Mouse (Mus musculus): ENCODE measurements around the gene Zfp984. TPM values are rescaled to one million over a fixed set of nuclear protein-coding genes. Genes with fewer than 3 reads are reported as not detected.
"Not testable (repeated sequence)": the region's sequence is repeated elsewhere in the genome, so short reads cannot be mapped to it uniquely, and the experiment has no call there.

Zfp984 gene
- 0.07 TPM for polyA plus RNA-seq (2012; fragmentation: generic; extraction: Trizol)
- long read RNA-seq, experiment 1: 0 reads
- long read RNA-seq, experiment 2: 0 reads

- H3K79me2 ChIP-seq (ENCODE audit: control insufficient read depth, insufficient read depth); H3ac ChIP-seq (ENCODE audit: control insufficient read depth, insufficient read length, low read depth); H3K4me3 ChIP-seq (ENCODE audit: insufficient read depth, poor library complexity, severe bottlenecking); H3K27me3 ChIP-seq (ENCODE audit: control insufficient read depth, insufficient read depth, insufficient read length); H3K79me3 ChIP-seq (ENCODE audit: low read depth); H3K36me3 ChIP-seq (ENCODE audit: control insufficient read depth, insufficient read depth): not testable (repeated sequence)
Measured at GRCm38 (mm10) chr4:147809292-147809965, at the start of gene Zfp984. Gene Zfp984, minus strand, starts transcription at chr4:147809788.

- Histone ChIP-seq H3ac (ENCODE audit: control insufficient read depth, insufficient read length, low read depth) (no peak overlapping the region), H3K4me3 (ENCODE audit: insufficient read depth, poor library complexity, severe bottlenecking) (peak overlapping the region; percentile 14), H3K79me2 (ENCODE audit: control insufficient read depth, insufficient read depth) (peaks cover 34% of the 10 kb centered on the region), H3K27me3 (ENCODE audit: control insufficient read depth, insufficient read depth, insufficient read length) (no peaks in the 10 kb centered on the region), H3K79me3 (ENCODE audit: low read depth) (peaks cover 10% of the 10 kb centered on the region), H3K36me3 (ENCODE audit: control insufficient read depth, insufficient read depth) (no peaks in the 10 kb centered on the region)
- TF ChIP-seq FOSL1 (IDR thresholded peaks at IDR 0.05; ENCODE audit: insufficient read depth, low read length, poor library complexity, severe bottlenecking): no peak
- no peak for TF ChIP-seq CTCF (IDR thresholded peaks at IDR 0.05; ENCODE audit: control insufficient read depth, insufficient read depth, insufficient read length)
- no peak for TF ChIP-seq USF1 (IDR thresholded peaks at IDR 0.05; ENCODE audit: low read depth)
- no peak for TF ChIP-seq MYOD1 (IDR thresholded peaks at IDR 0.05; ENCODE audit: control insufficient read depth, insufficient read length, low read depth)
- TF ChIP-seq MYOG (IDR thresholded peaks at IDR 0.05; ENCODE audit: control insufficient read depth, extremely low read depth, insufficient read length): no peak
- no peak for TF ChIP-seq MAX (IDR thresholded peaks at IDR 0.05)
- TF ChIP-seq CEBPB (IDR thresholded peaks at IDR 0.05; ENCODE audit: low read depth): no peak
Measured at GRCm38 (mm10) chr4:147850776-147851175, 41.2 kb upstream of the Zfp984 start.

DNA sequence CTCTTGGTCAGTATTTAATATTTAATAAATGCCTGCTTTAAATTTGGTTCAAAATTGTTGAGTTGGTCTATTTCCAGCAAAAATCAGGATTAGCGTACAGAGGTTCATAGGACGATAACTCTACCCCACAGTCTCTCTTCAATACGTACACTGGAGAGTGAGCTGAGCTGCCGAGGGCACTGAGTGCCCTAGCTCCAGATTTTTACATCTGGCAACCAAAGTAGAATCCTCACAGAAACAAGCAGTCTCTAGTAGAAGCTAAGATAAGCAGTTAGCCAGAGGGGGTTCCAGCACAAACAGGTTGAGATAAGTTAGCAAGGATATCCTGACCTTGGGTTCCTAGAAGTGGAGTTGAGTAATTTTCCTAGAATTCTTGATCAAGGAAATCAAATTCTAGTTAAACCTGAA is 39.0 kb upstream of the Zfp984 start:
- peaks cover 35% of the 10 kb centered on the region for H3K79me2 ChIP-seq (ENCODE audit: control insufficient read depth, insufficient read depth)
- TF ChIP-seq MAX (IDR thresholded peaks at IDR 0.05) (peak; percentile 19), USF1 (IDR thresholded peaks at IDR 0.05; ENCODE audit: low read depth) (no peak), FOSL1 (IDR thresholded peaks at IDR 0.05; ENCODE audit: insufficient read depth, low read length, poor library complexity, severe bottlenecking) (no peak)

GRCm38 (mm10) chr4:147847614-147848583 is 38.3 kb upstream of the Zfp984 start, which contains the start of gene Zfp933:
Gene Zfp933, minus strand, starts transcription at chr4:147848366.
- no peak for TF ChIP-seq MYOD1 (IDR thresholded peaks at IDR 0.05; ENCODE audit: control insufficient read depth, insufficient read length, low read depth)
- TF ChIP-seq USF1 (IDR thresholded peaks at IDR 0.05; ENCODE audit: low read depth): peak; percentile 95
- peak; percentile 94 for TF ChIP-seq MAX (IDR thresholded peaks at IDR 0.05)
- TF ChIP-seq FOSL1 (IDR thresholded peaks at IDR 0.05; ENCODE audit: insufficient read depth, low read length, poor library complexity, severe bottlenecking): no peak
- Histone ChIP-seq H3K27me3 (ENCODE audit: control insufficient read depth, insufficient read depth, insufficient read length) (no peaks in the 10 kb centered on the region), H3K79me2 (ENCODE audit: control insufficient read depth, insufficient read depth) (peaks cover 35% of the 10 kb centered on the region), H3K4me3 (ENCODE audit: insufficient read depth, poor library complexity, severe bottlenecking) (peak within 1 kb of the TSS; percentile 68), H3ac (ENCODE audit: control insufficient read depth, insufficient read length, low read depth) (peak within 1 kb of the TSS; percentile 99), H3K79me3 (ENCODE audit: low read depth) (peaks cover 18% of the 10 kb centered on the region), H3K36me3 (ENCODE audit: control insufficient read depth, insufficient read depth) (no peaks in the 10 kb centered on the region)

More for the DNA sequence above, 39.0 kb upstream of the Zfp984 start:
- H3ac ChIP-seq (ENCODE audit: control insufficient read depth, insufficient read length, low read depth): peak overlapping the region; percentile 23
- peaks cover 17% of the 10 kb centered on the region for H3K79me3 ChIP-seq (ENCODE audit: low read depth)
- peak overlapping the region; percentile 68 for H3K4me3 ChIP-seq (ENCODE audit: insufficient read depth, poor library complexity, severe bottlenecking)
- H3K36me3 ChIP-seq (ENCODE audit: control insufficient read depth, insufficient read depth): no peaks in the 10 kb centered on the region
- no peaks in the 10 kb centered on the region for H3K27me3 ChIP-seq (ENCODE audit: control insufficient read depth, insufficient read depth, insufficient read length)

GRCm38 (mm10) chr4:147842871-147843270 is 33.3 kb upstream of the Zfp984 start:
- no peak overlapping the region for H3ac ChIP-seq (ENCODE audit: control insufficient read depth, insufficient read length, low read depth)
- H3K36me3 ChIP-seq (ENCODE audit: control insufficient read depth, insufficient read depth): no peaks in the 10 kb centered on the region
- H3K27me3 ChIP-seq (ENCODE audit: control insufficient read depth, insufficient read depth, insufficient read length): no peaks in the 10 kb centered on the region
- TF ChIP-seq MYOD1 (IDR thresholded peaks at IDR 0.05; ENCODE audit: control insufficient read depth, insufficient read length, low read depth) (no peak), MYOG (IDR thresholded peaks at IDR 0.05; ENCODE audit: control insufficient read depth, extremely low read depth, insufficient read length) (no peak), MAX (IDR thresholded peaks at IDR 0.05) (no peak), FOSL1 (IDR thresholded peaks at IDR 0.05; ENCODE audit: insufficient read depth, low read length, poor library complexity, severe bottlenecking) (no peak)
- H3K79me2 ChIP-seq (ENCODE audit: control insufficient read depth, insufficient read depth): peaks cover 21% of the 10 kb centered on the region
- H3K4me3 ChIP-seq (ENCODE audit: insufficient read depth, poor library complexity, severe bottlenecking): no peak overlapping the region
- H3K79me3 ChIP-seq (ENCODE audit: low read depth): peaks cover 24% of the 10 kb centered on the region

DNA sequence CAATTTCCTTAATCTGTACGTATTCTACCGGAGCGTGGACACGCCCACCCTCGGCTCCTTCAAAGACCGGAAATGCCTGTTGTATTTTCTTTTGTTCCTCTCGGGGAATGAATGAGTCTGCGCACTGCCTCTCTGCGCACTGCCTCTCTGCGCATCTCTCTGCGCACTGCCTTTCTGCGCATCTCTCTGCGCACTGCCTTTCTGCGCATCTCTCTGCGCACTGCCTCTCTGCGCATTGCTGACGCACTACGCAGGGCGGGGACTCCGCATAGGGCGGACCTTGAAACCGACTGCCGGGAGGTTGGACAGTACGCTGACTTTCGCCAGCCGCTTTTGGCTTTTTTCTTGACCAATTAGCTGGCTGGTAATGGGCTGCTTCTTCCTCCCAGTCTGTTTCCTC is 29.7 kb upstream of the Zfp984 start:
- H3K36me3 ChIP-seq (ENCODE audit: control insufficient read depth, insufficient read depth); H3K4me3 ChIP-seq (ENCODE audit: insufficient read depth, poor library complexity, severe bottlenecking); H3K79me2 ChIP-seq (ENCODE audit: control insufficient read depth, insufficient read depth); H3K79me3 ChIP-seq (ENCODE audit: low read depth); H3K27me3 ChIP-seq (ENCODE audit: control insufficient read depth, insufficient read depth, insufficient read length); H3ac ChIP-seq (ENCODE audit: control insufficient read depth, insufficient read length, low read depth): not testable (repeated sequence)
